Mouse (Mus musculus): ENCODE data around the gene Slco6d1. TPM values are rescaled to one million over a fixed set of nuclear protein-coding genes. Genes with fewer than 3 reads are reported as not detected.

The Slco6d1 gene
- polyA plus RNA-seq (2012; rRNA removed) = not detected in 2 replicates

DNA sequence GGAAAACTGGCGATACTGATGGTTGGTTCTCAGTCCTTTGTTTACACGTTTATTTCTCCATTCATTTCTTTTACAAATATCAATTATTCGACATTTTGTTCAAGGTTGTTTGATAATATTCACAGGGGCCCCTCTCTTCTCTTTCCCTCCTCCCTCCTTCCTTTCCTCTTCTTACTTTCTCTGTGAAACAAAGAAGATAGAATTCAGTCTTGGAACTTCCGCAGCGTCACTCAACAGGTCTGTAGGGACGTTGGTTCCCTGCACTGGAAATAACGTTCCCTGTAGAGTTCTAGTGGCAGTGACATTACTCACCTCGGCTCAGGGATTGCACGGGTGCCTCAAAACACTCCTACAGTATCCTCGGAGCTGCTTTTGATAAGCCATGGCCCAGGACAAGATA lies at the start of gene Slco6d1:
TSS of gene Slco6d1 (plus strand) at position 301 of the 400 bp plus-strand sequence.

All from ovary, adult 2 months (tissue).